Mouse (Mus musculus) limb, embryonic 13.5 days (tissue): Measurements from ENCODE around the gene Fbxw25. TPM values are rescaled to one million over a fixed set of nuclear protein-coding genes. Genes with fewer than 3 reads are reported as not detected.
"Not testable (repeated sequence)": the region's sequence is repeated elsewhere in the genome, so short reads cannot be mapped to it uniquely, and the experiment has no call there.

Source experiments
- ATAC-seq: fragments of 200-750 bp; cut with Nextera tagmentation; 2 replicates; pipeline ENCODE4 v1.8.0; 2017; ENCODE audit warnings: low read depth, moderate number of reproducible peaks, moderate TSS enrichment; ENCODE audit not compliant: low FRiP score
- H3K27ac ChIP-seq: fragments of 300-500 bp; sonication (generic); 2 replicates; pipeline ENCODE4 v1.5.1; 2015; ENCODE audit warnings: inconsistent platforms, mild to moderate bottlenecking, moderate library complexity
- H3K27me3 ChIP-seq: fragments of 300-500 bp; sonication (generic); 2 replicates; pipeline ENCODE4 v1.6.1; 2015; ENCODE audit warnings: mild to moderate bottlenecking, inconsistent platforms
- H3K36me3 ChIP-seq: fragments of 300-500 bp; sonication (generic); 2 replicates; pipeline ENCODE4 v1.6.1; 2015; ENCODE audit warnings: inconsistent platforms, mild to moderate bottlenecking, moderate library complexity
- H3K4me1 ChIP-seq: fragments of 300-500 bp; sonication (generic); 2 replicates; pipeline ENCODE4 v1.6.1; 2015; ENCODE audit warnings: inconsistent platforms
- H3K4me2 ChIP-seq: fragments of 300-500 bp; sonication (generic); replicated peaks from 2 replicates; pipeline ENCODE4 v1.6.1; 2015; ENCODE audit warnings: inconsistent platforms, mild to moderate bottlenecking, moderate library complexity
- H3K4me3 ChIP-seq: fragments of 300-500 bp; sonication (generic); 2 replicates; pipeline ENCODE4 v1.5.1; 2015; ENCODE audit warnings: moderate library complexity, mild to moderate bottlenecking, inconsistent platforms
- H3K9ac ChIP-seq: fragments of 300-500 bp; sonication (generic); 2 replicates; pipeline ENCODE4 v1.6.1; 2015; ENCODE audit warnings: mild to moderate bottlenecking, inconsistent platforms
- H3K9me3 ChIP-seq: fragments of 300-500 bp; sonication (generic); 2 replicates; pipeline ENCODE4 v1.6.1; 2016; ENCODE audit warnings: inconsistent platforms
- WGBS: fragments of 180-500 bp; shearing (Covaris S2); methylation state at CpG from one replicate; pipeline ENCODE4 v1.1.7; 2015; 5-methylcytosine and 5-hydroxymethylcytosine counted together
- polyA plus RNA-seq: library from polyadenylated mRNA; unstranded; fragments of >200 nt; fragmentation: Nextera tagmentation; extraction: Ambion mirVana; gene quantifications from 2 replicates; pipeline ENCODE4 v1.2.1, GENCODE M21; 2015

Gene Fbxw25
- not detected in 2 replicates for polyA plus RNA-seq

GRCm38 (mm10) chr9:109664552-109664951, at the start of gene Fbxw25:
Gene Fbxw25 (minus strand): TSS chr9:109664652.
- not testable (repeated sequence) for H3K9ac ChIP-seq, H3K9me3 ChIP-seq, H3K27ac ChIP-seq, H3K4me3 ChIP-seq, H3K27me3 ChIP-seq, H3K4me2 ChIP-seq, ATAC-seq, H3K36me3 ChIP-seq, H3K4me1 ChIP-seq
- 63% methylated on average over 2 of the region's 2 CpGs for WGBS

- not testable (repeated sequence) for H3K9me3 ChIP-seq, ATAC-seq
- whole genome bisulfite sequencing, result 68% methylated on average over 4 of the region's 4 CpGs
Observed at GRCm38 (mm10) chr9:109702600-109702999, 38.1 kb upstream of the Fbxw25 start, which contains the start of gene Fbxw18. Gene Fbxw18 (minus strand): TSS chr9:109702700.

GRCm38 (mm10) chr9:109685299-109685698, 20.8 kb upstream of the Fbxw25 start:
- no peak overlapping the region for H3K4me3 ChIP-seq
- no peak overlapping the region for H3K9ac ChIP-seq
- no peak overlapping the region for H3K4me2 ChIP-seq
- no peak overlapping the region for H3K27ac ChIP-seq
- H3K4me1 ChIP-seq, result no peaks in the 10 kb centered on the region
- H3K27me3 ChIP-seq, result no peaks in the 10 kb centered on the region
- no peaks in the 10 kb centered on the region for H3K9me3 ChIP-seq
- H3K36me3 ChIP-seq, result no peaks in the 10 kb centered on the region
- WGBS, result 9% methylated on average over 1 of the region's 1 CpGs
- ATAC-seq, result no peak

More at GRCm38 (mm10) chr9:109702600-109702999, 38.1 kb upstream of the Fbxw25 start, which contains the start of gene Fbxw18:
- not testable (repeated sequence) for H3K4me2 ChIP-seq, H3K27me3 ChIP-seq, H3K4me3 ChIP-seq, H3K9ac ChIP-seq, H3K27ac ChIP-seq, H3K4me1 ChIP-seq, H3K36me3 ChIP-seq

GRCm38 (mm10) chr9:109625957-109626356, 38.5 kb downstream of the Fbxw25 start, which contains the start of gene Fbxw24:
Gene Fbxw24 (minus strand): TSS chr9:109626057.
- not testable (repeated sequence) for H3K4me3 ChIP-seq, H3K4me1 ChIP-seq, H3K4me2 ChIP-seq, H3K9me3 ChIP-seq, H3K9ac ChIP-seq, H3K27ac ChIP-seq, ATAC-seq, H3K27me3 ChIP-seq, H3K36me3 ChIP-seq
- 75% methylated on average over 2 of the region's 2 CpGs for WGBS

GRCm38 (mm10) chr9:109606837-109607236, 57.6 kb downstream of the Fbxw25 start:
- not testable (repeated sequence) for H3K36me3 ChIP-seq, H3K27ac ChIP-seq, H3K27me3 ChIP-seq, H3K9me3 ChIP-seq, H3K4me3 ChIP-seq, ATAC-seq, H3K4me2 ChIP-seq, H3K4me1 ChIP-seq, H3K9ac ChIP-seq
- 41% methylated on average over 5 of the region's 5 CpGs for WGBS

DNA sequence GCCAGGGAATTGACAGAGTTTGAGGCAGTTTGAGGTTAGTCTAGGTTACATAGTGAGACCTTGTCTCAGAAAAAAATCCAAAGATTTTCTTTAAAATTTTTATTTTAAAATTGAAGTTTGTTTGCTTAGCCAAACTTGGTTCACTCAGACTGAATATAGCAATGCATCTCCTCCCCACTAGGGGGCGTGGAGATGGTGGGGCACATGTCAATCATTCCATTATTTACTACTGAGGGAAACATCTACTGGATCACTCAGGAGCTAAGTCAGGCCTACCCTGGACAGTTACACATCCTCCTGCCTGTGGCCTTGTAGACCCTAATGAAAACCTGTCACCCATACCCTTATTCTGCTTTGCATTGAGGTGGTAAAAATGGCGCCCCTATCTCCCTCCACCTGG, 62.3 kb downstream of the Fbxw25 start:
- not testable (repeated sequence) for H3K4me2 ChIP-seq, H3K36me3 ChIP-seq, H3K9ac ChIP-seq, H3K27ac ChIP-seq, H3K4me3 ChIP-seq, ATAC-seq, H3K4me1 ChIP-seq, H3K9me3 ChIP-seq, H3K27me3 ChIP-seq
- 55% methylated on average over 2 of the region's 2 CpGs for WGBS

DNA sequence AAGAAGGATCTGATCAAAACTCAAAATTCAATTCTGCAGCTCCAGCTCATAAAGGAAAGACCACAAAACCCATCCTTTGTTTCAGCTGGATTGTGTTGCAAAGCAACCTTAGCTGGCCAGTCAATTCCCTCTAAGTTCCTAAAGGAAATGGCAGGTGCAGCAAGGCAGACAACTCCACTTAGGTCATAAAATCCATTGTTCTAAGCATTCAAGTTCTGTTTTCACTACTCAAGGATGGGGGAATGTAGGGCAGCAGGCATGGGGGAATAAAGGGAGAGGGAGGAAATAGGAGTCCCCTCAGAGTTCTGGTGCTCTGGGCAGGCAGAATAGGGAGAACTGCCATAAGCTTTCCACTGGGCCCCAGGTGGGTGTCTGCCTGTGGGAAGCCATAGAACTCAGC, 67.2 kb downstream of the Fbxw25 start:
- no peak overlapping the region for H3K4me3 ChIP-seq
- ATAC-seq, result no peak

More for the DNA sequence above, 67.2 kb downstream of the Fbxw25 start:
- no peaks in the 10 kb centered on the region; the same call in 1 of the 2 replicates for H3K9me3 ChIP-seq
- H3K4me2 ChIP-seq, result no peak overlapping the region
- no peaks in the 10 kb centered on the region for H3K4me1 ChIP-seq
- no peak overlapping the region for H3K9ac ChIP-seq
- H3K36me3 ChIP-seq, result no peaks in the 10 kb centered on the region
- no peak overlapping the region for H3K27ac ChIP-seq
- H3K27me3 ChIP-seq, result no peaks in the 10 kb centered on the region

Other genes with a start within 250 kb of the Fbxw25 start
- gene Fbxw16, start 215.5 kb downstream of the Fbxw25 start, polyA plus RNA-seq, result not detected in 2 replicates
- not detected in 2 replicates for gene Fbxw19, start 168.8 kb downstream of the Fbxw25 start, polyA plus RNA-seq
- not detected in 2 replicates for gene Fbxw15, start 96.4 kb downstream of the Fbxw25 start, polyA plus RNA-seq
- gene Fbxw24, start 38.6 kb downstream of the Fbxw25 start, polyA plus RNA-seq, result not detected in 2 replicates
- not detected in 2 replicates for gene Fbxw18, start 38.0 kb upstream of the Fbxw25 start, polyA plus RNA-seq
- gene Fbxw26, start 81.4 kb upstream of the Fbxw25 start, polyA plus RNA-seq, result not detected in 2 replicates
- gene Fbxw27, start 126.0 kb upstream of the Fbxw25 start, polyA plus RNA-seq, result not detected in 2 replicates
- gene Spink8, start 147.6 kb upstream of the Fbxw25 start, polyA plus RNA-seq, result 0.24 and 0.46 TPM in 2 replicates
- gene Nme6, start 168.1 kb upstream of the Fbxw25 start, polyA plus RNA-seq, result 72.3 and 73.8 TPM in 2 replicates
- 0.27 and 0.60 TPM in 2 replicates for gene Camp, start 185.0 kb upstream of the Fbxw25 start, polyA plus RNA-seq
- 35.3 and 36.3 TPM in 2 replicates for gene Cdc25a, start 210.9 kb upstream of the Fbxw25 start, polyA plus RNA-seq